Mouse (Mus musculus): ENCODE results near the gene Ccr1. TPM values are rescaled to one million over a fixed set of nuclear protein-coding genes. Genes with fewer than 3 reads are reported as not detected.
"Not testable (repeated sequence)": the region's sequence is repeated elsewhere in the genome, so short reads cannot be mapped to it uniquely, and the experiment has no call there.

Gene Ccr1
- polyA plus RNA-seq, 1 experiment, result 1.2 TPM

DNA sequence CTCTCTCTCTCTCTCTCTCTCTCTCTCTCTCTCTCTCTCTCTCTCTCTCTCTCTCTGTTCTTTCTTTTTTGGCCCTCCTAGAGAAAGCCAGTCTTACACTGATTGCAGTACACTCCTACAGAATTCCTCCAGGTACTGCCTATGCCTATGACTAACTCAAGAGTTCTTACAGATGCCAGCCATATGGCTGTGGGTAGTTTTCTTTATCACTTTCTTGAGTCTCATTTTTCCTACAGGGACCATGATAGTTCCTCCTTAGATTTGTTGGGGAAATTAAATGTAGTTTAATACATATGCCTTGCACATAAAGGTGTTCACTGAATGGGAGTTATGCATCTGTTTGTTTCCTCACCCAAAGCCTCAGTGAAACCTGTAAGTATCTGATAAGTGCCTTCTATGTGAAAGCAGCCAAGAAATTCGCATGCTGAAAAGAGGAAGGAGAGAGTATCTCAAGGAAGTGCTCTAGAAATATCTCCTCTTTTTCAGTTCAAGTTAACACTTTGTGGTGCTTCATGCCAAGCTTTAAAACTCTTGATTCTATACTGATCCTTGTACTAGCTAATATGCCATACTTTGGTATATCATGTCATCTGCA lies 22.9 kb upstream of the Ccr1 start:
- no peak for TF ChIP-seq CTCF (IDR thresholded peaks at IDR 0.05; ENCODE audit: extremely low read depth, insufficient read length, insufficient replicate concordance, low read depth, low read length)
- no peak for TF ChIP-seq POLR2A (IDR thresholded peaks at IDR 0.05; ENCODE audit: low read depth, low read length)
- 11% methylated on average over 1 of the region's 1 CpGs for WGBS
- Histone ChIP-seq H3K27ac (ENCODE audit: insufficient read depth, low read depth, low read length) (no peak overlapping the region), H3K27me3 (ENCODE audit: control insufficient read depth, insufficient read depth, low read length) (no peaks in the 10 kb centered on the region), H3K4me1 (ENCODE audit: control insufficient read depth, insufficient read depth, insufficient read length, low read length) (no peaks in the 10 kb centered on the region), H3K4me3 (ENCODE audit: low read depth, low read length) (no peak overlapping the region), H3K36me3 (ENCODE audit: control insufficient read depth, insufficient read depth, low read length) (no peaks in the 10 kb centered on the region)

DNA sequence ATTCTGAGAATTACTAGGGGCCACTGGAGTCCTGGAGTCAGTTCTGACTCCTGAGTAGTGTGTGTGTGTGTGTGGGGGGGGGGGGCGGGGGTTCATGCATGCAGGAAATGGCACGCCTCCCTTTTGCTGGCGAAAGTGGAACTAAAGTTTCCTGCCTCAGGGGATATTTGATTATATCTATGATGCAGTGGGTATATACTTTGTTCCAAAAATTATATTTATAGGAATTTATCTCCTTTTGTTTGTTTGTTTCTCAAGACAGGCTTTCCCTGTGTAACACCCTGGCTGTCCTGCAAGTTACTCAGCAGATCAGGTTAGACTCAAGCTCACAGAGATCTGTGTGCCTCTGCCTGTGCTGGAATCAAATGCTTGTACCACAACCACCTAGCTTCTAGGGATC lies 21.2 kb upstream of the Ccr1 start:
- Histone ChIP-seq H3K4me3 (ENCODE audit: low read depth, low read length) (no peak overlapping the region), H3K36me3 (ENCODE audit: control insufficient read depth, insufficient read depth, low read length) (no peaks in the 10 kb centered on the region), H3K4me1 (ENCODE audit: control insufficient read depth, insufficient read depth, insufficient read length, low read length) (no peaks in the 10 kb centered on the region), H3K27ac (ENCODE audit: insufficient read depth, low read depth, low read length) (no peak overlapping the region), H3K27me3 (ENCODE audit: control insufficient read depth, insufficient read depth, low read length) (no peaks in the 10 kb centered on the region)
- 47% methylated on average over 3 of the region's 3 CpGs for WGBS
- no peak for TF ChIP-seq POLR2A (IDR thresholded peaks at IDR 0.05; ENCODE audit: low read depth, low read length)
- no peak for TF ChIP-seq CTCF (IDR thresholded peaks at IDR 0.05; ENCODE audit: extremely low read depth, insufficient read length, insufficient replicate concordance, low read depth, low read length)

DNA sequence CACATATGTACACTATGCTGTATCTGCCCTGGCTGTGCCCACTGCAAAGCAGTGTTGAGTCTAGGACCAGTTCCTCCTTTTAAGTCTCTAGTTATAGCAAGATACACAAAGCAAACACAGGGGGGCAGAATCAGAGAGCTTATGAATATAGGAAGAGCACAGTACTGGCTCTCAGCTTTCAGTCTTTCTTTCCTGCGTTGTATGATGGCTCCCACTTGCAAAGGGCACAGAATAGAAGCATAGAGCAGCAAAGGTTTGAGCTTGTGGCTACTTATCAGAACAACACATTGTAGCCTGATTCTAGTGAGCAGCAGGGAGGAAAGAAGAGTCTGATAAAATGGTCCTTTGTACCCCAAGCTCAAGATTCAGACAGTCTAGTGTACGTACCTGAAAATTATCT lies 17.7 kb upstream of the Ccr1 start:
- Histone ChIP-seq H3K4me3 (ENCODE audit: low read depth, low read length) (no peak overlapping the region), H3K4me1 (ENCODE audit: control insufficient read depth, insufficient read depth, insufficient read length, low read length) (no peaks in the 10 kb centered on the region), H3K27ac (ENCODE audit: insufficient read depth, low read depth, low read length) (no peak overlapping the region), H3K36me3 (ENCODE audit: control insufficient read depth, insufficient read depth, low read length) (no peaks in the 10 kb centered on the region), H3K27me3 (ENCODE audit: control insufficient read depth, insufficient read depth, low read length) (no peaks in the 10 kb centered on the region)
- TF ChIP-seq CTCF (IDR thresholded peaks at IDR 0.05; ENCODE audit: extremely low read depth, insufficient read length, insufficient replicate concordance, low read depth, low read length) (no peak), POLR2A (IDR thresholded peaks at IDR 0.05; ENCODE audit: low read depth, low read length) (no peak)
- WGBS, result 70% methylated on average over 2 of the region's 2 CpGs

DNA sequence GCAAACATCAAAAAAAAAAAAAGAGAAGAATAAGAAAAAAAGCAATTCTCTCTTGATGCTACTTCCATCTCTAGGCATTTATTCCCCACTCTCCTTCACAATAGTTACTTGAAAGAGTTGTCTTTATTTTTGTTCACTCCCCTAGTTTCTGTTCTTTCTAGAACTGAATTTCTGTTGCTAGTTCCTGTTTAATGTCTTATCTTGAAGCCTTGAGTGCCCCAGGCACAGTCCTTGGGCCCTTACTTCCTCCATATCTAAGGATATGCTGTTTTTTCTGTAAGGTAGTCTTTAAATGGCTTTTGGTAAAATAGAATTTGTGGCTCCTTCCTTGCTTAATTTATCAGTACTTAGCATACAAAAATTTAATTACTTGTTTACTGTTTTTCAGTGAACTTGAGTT lies 16.5 kb upstream of the Ccr1 start:
- Histone ChIP-seq H3K27me3 (ENCODE audit: control insufficient read depth, insufficient read depth, low read length) (no peaks in the 10 kb centered on the region), H3K27ac (ENCODE audit: insufficient read depth, low read depth, low read length) (no peak overlapping the region), H3K4me3 (ENCODE audit: low read depth, low read length) (no peak overlapping the region), H3K4me1 (ENCODE audit: control insufficient read depth, insufficient read depth, insufficient read length, low read length) (no peaks in the 10 kb centered on the region), H3K36me3 (ENCODE audit: control insufficient read depth, insufficient read depth, low read length) (no peaks in the 10 kb centered on the region)
- TF ChIP-seq POLR2A (IDR thresholded peaks at IDR 0.05; ENCODE audit: low read depth, low read length), result no peak
- TF ChIP-seq CTCF (IDR thresholded peaks at IDR 0.05; ENCODE audit: extremely low read depth, insufficient read length, insufficient replicate concordance, low read depth, low read length), result no peak

DNA sequence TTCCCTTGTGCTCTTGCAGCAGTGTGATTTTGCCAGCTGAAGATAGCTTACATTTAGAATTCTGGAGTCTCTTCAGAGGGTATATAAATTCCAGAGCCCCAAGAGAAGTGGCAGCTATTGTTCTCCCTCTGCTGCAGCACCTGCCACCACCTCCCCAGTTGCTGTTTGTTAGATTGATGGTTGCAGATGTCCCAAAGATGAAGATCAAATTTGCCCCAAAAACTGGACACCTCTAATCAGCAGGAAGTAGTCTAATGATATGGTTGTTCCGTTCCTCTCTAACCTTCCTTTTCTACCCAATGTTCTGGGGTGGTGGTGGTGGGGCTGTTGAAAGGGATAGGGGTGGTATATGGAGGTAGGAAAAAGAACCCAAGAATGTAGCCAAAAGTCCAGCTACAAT lies 14.2 kb upstream of the Ccr1 start:
- no peak overlapping the region for H3K4me3 ChIP-seq (ENCODE audit: low read depth, low read length)
- 66% methylated on average over 1 of the region's 1 CpGs for WGBS
- no peak overlapping the region for H3K27ac ChIP-seq (ENCODE audit: insufficient read depth, low read depth, low read length)
- no peaks in the 10 kb centered on the region for H3K27me3 ChIP-seq (ENCODE audit: control insufficient read depth, insufficient read depth, low read length)
- H3K4me1 ChIP-seq (ENCODE audit: control insufficient read depth, insufficient read depth, insufficient read length, low read length), result no peaks in the 10 kb centered on the region
- TF ChIP-seq POLR2A (IDR thresholded peaks at IDR 0.05; ENCODE audit: low read depth, low read length) (no peak), CTCF (IDR thresholded peaks at IDR 0.05; ENCODE audit: extremely low read depth, insufficient read length, insufficient replicate concordance, low read depth, low read length) (no peak)
- no peaks in the 10 kb centered on the region for H3K36me3 ChIP-seq (ENCODE audit: control insufficient read depth, insufficient read depth, low read length)

DNA sequence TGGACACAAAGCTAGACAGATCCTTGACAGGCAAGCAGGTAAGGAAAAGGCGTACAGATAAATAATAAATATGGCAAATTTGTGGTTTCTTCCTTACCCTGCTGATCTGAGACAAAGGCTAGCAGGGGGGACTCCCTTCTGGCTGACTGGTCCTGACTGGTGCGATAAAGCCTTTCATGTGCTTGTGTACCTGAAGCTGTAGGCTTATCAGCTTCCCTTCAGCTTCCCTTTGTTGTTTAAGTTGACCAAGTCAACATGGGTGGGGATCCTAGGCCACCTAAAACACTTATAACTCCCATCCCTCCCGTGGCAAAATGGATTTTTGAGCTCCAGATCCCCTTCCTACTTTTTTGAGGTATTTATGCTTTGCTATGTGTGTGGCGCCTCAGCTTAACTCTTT lies 13.4 kb upstream of the Ccr1 start:
- WGBS, result 69% methylated on average over 4 of the region's 4 CpGs
- no peaks in the 10 kb centered on the region for H3K4me1 ChIP-seq (ENCODE audit: control insufficient read depth, insufficient read depth, insufficient read length, low read length)
- no peak overlapping the region for H3K4me3 ChIP-seq (ENCODE audit: low read depth, low read length)
- H3K36me3 ChIP-seq (ENCODE audit: control insufficient read depth, insufficient read depth, low read length), result no peaks in the 10 kb centered on the region
- no peaks in the 10 kb centered on the region for H3K27me3 ChIP-seq (ENCODE audit: control insufficient read depth, insufficient read depth, low read length)
- no peak for TF ChIP-seq CTCF (IDR thresholded peaks at IDR 0.05; ENCODE audit: extremely low read depth, insufficient read length, insufficient replicate concordance, low read depth, low read length)
- no peak for TF ChIP-seq POLR2A (IDR thresholded peaks at IDR 0.05; ENCODE audit: low read depth, low read length)
- H3K27ac ChIP-seq (ENCODE audit: insufficient read depth, low read depth, low read length), result no peak overlapping the region

DNA sequence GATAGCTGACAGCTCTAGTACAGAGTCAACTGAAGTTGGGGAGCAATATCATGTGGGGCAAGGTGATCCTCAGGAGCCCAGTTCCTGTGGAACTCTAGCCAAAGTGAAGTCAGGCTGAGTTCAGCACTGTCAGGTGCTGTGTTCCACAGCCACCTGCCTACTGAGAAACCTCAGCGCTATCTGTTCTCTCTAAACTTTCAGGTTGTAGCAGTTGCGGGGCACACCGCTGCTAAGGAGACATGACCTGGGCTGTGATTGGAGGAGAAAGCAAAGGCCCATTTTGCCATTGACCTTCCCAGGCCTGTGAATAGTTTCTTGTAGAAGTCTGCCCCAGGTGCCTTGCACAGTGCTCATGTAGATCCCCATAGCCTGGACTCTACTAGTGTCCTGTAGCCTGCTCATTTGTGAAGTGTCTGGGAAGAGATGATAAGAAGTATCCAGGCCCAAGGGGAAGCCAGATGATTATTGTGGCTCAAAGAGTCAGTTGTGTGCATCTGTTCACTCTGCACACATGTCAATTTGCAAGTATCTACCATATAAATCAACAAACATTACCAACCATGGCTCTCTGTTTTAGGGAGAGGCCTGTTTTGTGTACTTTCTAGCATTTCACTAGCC lies 12.5 kb upstream of the Ccr1 start:
- H3K4me3 ChIP-seq (ENCODE audit: low read depth, low read length); H3K36me3 ChIP-seq (ENCODE audit: control insufficient read depth, insufficient read depth, low read length); H3K27me3 ChIP-seq (ENCODE audit: control insufficient read depth, insufficient read depth, low read length); H3K27ac ChIP-seq (ENCODE audit: insufficient read depth, low read depth, low read length); H3K4me1 ChIP-seq (ENCODE audit: control insufficient read depth, insufficient read depth, insufficient read length, low read length): not testable (repeated sequence)
- WGBS, result no CpG with 5 or more reads among the region's 3 CpGs
